Mouse (Mus musculus): ENCODE results near the gene Tacc2. TPM values are rescaled to one million over a fixed set of nuclear protein-coding genes. Genes with fewer than 3 reads are reported as not detected.

The Tacc2 gene
- polyA plus RNA-seq, 1 experiment from 2014 or later, result 15.6 TPM

- H3K4me1 ChIP-seq (replicated peaks; ENCODE audit: control insufficient read depth, insufficient read depth), result no peaks in the 10 kb centered on the region
- no peak for DNase-seq (ENCODE audit: low spot score)
- no peaks in the 10 kb centered on the region for H3K9me3 ChIP-seq (ENCODE audit: control insufficient read depth, low read length)
- H3K36me3 ChIP-seq (ENCODE audit: control insufficient read depth, insufficient read depth, low read length), result no peaks in the 10 kb centered on the region
- TF ChIP-seq EP300 (optimal IDR thresholded peaks at IDR 0.05), result no peak
- TF ChIP-seq CTCF (IDR thresholded peaks at IDR 0.05; ENCODE audit: low read depth), result no peak
- no peak overlapping the region for H3K4me3 ChIP-seq (ENCODE audit: low read depth, low read length)
- no peaks in the 10 kb centered on the region for H3K27me3 ChIP-seq (ENCODE audit: control insufficient read depth, insufficient read depth, low read length)
- ATAC-seq (ENCODE audit: low FRiP score, low TSS enrichment), result no peak
- WGBS, result 56% methylated on average over 5 of the region's 5 CpGs
- H3K4me2 ChIP-seq (replicated peaks; ENCODE audit: low read depth), result no peak overlapping the region
- no peak overlapping the region for H3K27ac ChIP-seq (replicated peaks)
- H3K9ac ChIP-seq (ENCODE audit: low read length), result no peak overlapping the region
These were observed 205.3 kb downstream of the Tacc2 start for GRCm38 (mm10) chr7:130782501-130783050.

DNA sequence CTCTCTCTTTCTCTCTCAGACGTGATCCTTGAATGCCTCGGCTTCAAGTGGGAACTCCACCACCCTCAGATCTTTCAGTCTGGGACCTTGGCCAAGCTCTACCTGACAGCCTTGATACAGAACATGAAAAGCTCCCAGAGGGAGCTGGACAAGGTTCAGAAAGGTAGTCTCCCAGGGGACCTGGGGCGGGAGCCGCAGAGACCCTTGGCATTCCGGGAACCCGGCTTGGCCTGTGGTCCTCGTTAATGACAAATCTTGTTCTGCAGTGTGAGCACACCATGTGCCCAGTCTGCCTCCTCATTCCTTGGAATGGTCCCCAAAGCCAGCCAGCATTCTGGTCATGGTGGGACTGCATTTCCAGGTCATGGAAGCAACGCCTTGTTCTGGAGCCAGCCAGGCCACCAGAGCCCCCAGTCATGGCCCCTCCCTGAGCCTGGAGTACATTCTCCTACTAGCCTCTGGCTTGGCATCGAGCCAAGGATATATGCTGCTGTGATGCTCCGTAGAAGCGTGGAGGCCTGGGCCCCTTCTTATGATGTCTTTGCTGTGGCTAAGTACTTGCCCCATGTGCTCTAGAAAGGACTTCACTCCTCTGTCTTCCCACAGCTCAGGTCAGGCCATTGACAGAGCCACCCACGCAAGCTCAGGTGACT lies 208.8 kb downstream of the Tacc2 start:
- H3K27ac ChIP-seq (replicated peaks), result no peak overlapping the region
- H3K36me3 ChIP-seq (ENCODE audit: control insufficient read depth, insufficient read depth, low read length), result no peaks in the 10 kb centered on the region
- no peak overlapping the region for H3K4me2 ChIP-seq (replicated peaks; ENCODE audit: low read depth)
- 58% methylated on average over 12 of the region's 12 CpGs for WGBS
- no peak for DNase-seq (ENCODE audit: low spot score)
- ATAC-seq (ENCODE audit: low FRiP score, low TSS enrichment), result no peak
- no peak overlapping the region for H3K4me3 ChIP-seq (ENCODE audit: low read depth, low read length)
- H3K9me3 ChIP-seq (ENCODE audit: control insufficient read depth, low read length), result no peaks in the 10 kb centered on the region
- H3K27me3 ChIP-seq (ENCODE audit: control insufficient read depth, insufficient read depth, low read length), result no peaks in the 10 kb centered on the region
- no peak for TF ChIP-seq CTCF (IDR thresholded peaks at IDR 0.05; ENCODE audit: low read depth)
- no peak for TF ChIP-seq EP300 (optimal IDR thresholded peaks at IDR 0.05)
- H3K4me1 ChIP-seq (replicated peaks; ENCODE audit: control insufficient read depth, insufficient read depth), result no peaks in the 10 kb centered on the region
- H3K9ac ChIP-seq (ENCODE audit: low read length), result no peak overlapping the region

DNA sequence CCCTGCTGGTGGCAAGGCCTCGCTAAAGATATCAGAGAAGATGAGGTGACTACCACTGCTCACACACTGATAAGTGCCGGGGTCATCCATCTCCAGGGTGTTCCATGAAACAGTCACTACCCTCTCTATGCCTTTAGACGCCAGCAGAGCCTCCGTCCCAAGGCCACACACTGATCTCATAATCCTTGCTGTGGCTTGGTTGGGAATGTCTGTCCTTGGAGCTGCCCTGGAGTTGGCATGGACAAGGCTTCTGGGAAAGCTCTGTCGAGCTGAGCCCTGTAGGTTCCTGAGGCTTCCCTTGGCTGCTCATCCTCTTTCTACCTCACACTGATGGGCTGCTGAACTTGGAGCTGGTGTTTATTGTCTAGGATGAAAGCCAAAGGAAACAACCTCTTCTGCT lies 209.5 kb downstream of the Tacc2 start:
- no peak overlapping the region for H3K27ac ChIP-seq (replicated peaks)
- no peak overlapping the region for H3K9ac ChIP-seq (ENCODE audit: low read length)
- TF ChIP-seq CTCF (IDR thresholded peaks at IDR 0.05; ENCODE audit: low read depth) (no peak), EP300 (optimal IDR thresholded peaks at IDR 0.05) (no peak)
- WGBS, result 66% methylated on average over 5 of the region's 5 CpGs
- no peaks in the 10 kb centered on the region for H3K9me3 ChIP-seq (ENCODE audit: control insufficient read depth, low read length)
- no peaks in the 10 kb centered on the region for H3K36me3 ChIP-seq (ENCODE audit: control insufficient read depth, insufficient read depth, low read length)
- DNase-seq (ENCODE audit: low spot score) (no peak), ATAC-seq (ENCODE audit: low FRiP score, low TSS enrichment) (no peak)
- H3K27me3 ChIP-seq (ENCODE audit: control insufficient read depth, insufficient read depth, low read length), result no peaks in the 10 kb centered on the region
- H3K4me1 ChIP-seq (replicated peaks; ENCODE audit: control insufficient read depth, insufficient read depth), result no peaks in the 10 kb centered on the region
- H3K4me3 ChIP-seq (ENCODE audit: low read depth, low read length), result no peak overlapping the region
- no peak overlapping the region for H3K4me2 ChIP-seq (replicated peaks; ENCODE audit: low read depth)

GRCm38 (mm10) chr7:130787537-130787936 lies 210.3 kb downstream of the Tacc2 start:
- H3K4me2 ChIP-seq (replicated peaks; ENCODE audit: low read depth), result no peak overlapping the region
- WGBS, result 75% methylated on average over 4 of the region's 4 CpGs
- TF ChIP-seq CTCF (IDR thresholded peaks at IDR 0.05; ENCODE audit: low read depth) (no peak), EP300 (optimal IDR thresholded peaks at IDR 0.05) (no peak)
- H3K36me3 ChIP-seq (ENCODE audit: control insufficient read depth, insufficient read depth, low read length), result no peaks in the 10 kb centered on the region
- no peak overlapping the region for H3K9ac ChIP-seq (ENCODE audit: low read length)
- no peaks in the 10 kb centered on the region for H3K27me3 ChIP-seq (ENCODE audit: control insufficient read depth, insufficient read depth, low read length)
- ATAC-seq (ENCODE audit: low FRiP score, low TSS enrichment), result no peak
- H3K4me1 ChIP-seq (replicated peaks; ENCODE audit: control insufficient read depth, insufficient read depth), result no peaks in the 10 kb centered on the region
- no peak overlapping the region for H3K4me3 ChIP-seq (ENCODE audit: low read depth, low read length)
- no peak for DNase-seq (ENCODE audit: low spot score)
- H3K9me3 ChIP-seq (ENCODE audit: control insufficient read depth, low read length), result no peaks in the 10 kb centered on the region
- no peak overlapping the region for H3K27ac ChIP-seq (replicated peaks)

DNA sequence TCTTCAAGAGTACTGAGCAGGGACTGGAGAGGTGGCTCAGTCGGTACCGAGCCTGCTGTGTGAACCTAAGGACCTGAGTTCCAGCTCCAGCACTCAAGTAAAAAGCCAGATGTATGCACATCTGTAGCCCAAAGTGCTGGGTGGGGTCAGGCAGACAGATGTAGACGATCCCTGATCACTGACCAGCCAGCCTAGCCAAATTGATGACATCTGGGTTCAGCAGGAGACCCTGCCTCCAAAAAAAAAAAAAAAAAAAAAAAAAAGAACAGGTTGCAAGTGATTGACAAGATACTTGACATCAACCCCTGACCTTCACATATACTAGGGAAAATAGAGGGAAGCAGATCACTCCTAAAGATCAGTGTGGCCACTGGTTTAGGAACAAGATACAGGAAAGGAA lies 211.7 kb downstream of the Tacc2 start:
- no peak for DNase-seq (ENCODE audit: low spot score)
- Histone ChIP-seq H3K9me3 (ENCODE audit: control insufficient read depth, low read length) (no peaks in the 10 kb centered on the region), H3K4me1 (replicated peaks; ENCODE audit: control insufficient read depth, insufficient read depth) (no peaks in the 10 kb centered on the region), H3K27ac (replicated peaks) (no peak overlapping the region), H3K4me2 (replicated peaks; ENCODE audit: low read depth) (no peak overlapping the region), H3K9ac (ENCODE audit: low read length) (no peak overlapping the region), H3K36me3 (ENCODE audit: control insufficient read depth, insufficient read depth, low read length) (no peaks in the 10 kb centered on the region), H3K27me3 (ENCODE audit: control insufficient read depth, insufficient read depth, low read length) (no peaks in the 10 kb centered on the region), H3K4me3 (ENCODE audit: low read depth, low read length) (no peak overlapping the region)
- WGBS, result 84% methylated on average over 3 of the region's 3 CpGs
- no peak for ATAC-seq (ENCODE audit: low FRiP score, low TSS enrichment)
- no peak for TF ChIP-seq EP300 (optimal IDR thresholded peaks at IDR 0.05)
- TF ChIP-seq CTCF (IDR thresholded peaks at IDR 0.05; ENCODE audit: low read depth), result no peak

- 73% methylated on average over 7 of the region's 7 CpGs for WGBS
These were observed 212.2 kb downstream of the Tacc2 start for GRCm38 (mm10) chr7:130789456-130789855.

More at GRCm38 (mm10) chr7:130789456-130789855, 212.2 kb downstream of the Tacc2 start:
- ATAC-seq (ENCODE audit: low FRiP score, low TSS enrichment), result no peak
- Histone ChIP-seq H3K9ac (ENCODE audit: low read length) (no peak overlapping the region), H3K4me1 (replicated peaks; ENCODE audit: control insufficient read depth, insufficient read depth) (no peaks in the 10 kb centered on the region), H3K4me3 (ENCODE audit: low read depth, low read length) (no peak overlapping the region), H3K36me3 (ENCODE audit: control insufficient read depth, insufficient read depth, low read length) (no peaks in the 10 kb centered on the region), H3K27me3 (ENCODE audit: control insufficient read depth, insufficient read depth, low read length) (no peaks in the 10 kb centered on the region), H3K4me2 (replicated peaks; ENCODE audit: low read depth) (no peak overlapping the region), H3K9me3 (ENCODE audit: control insufficient read depth, low read length) (no peaks in the 10 kb centered on the region), H3K27ac (replicated peaks) (no peak overlapping the region)
- TF ChIP-seq EP300 (optimal IDR thresholded peaks at IDR 0.05), result no peak
- no peak for TF ChIP-seq CTCF (IDR thresholded peaks at IDR 0.05; ENCODE audit: low read depth)
- DNase-seq (ENCODE audit: low spot score), result no peak

Measured in stomach, postnatal 0 days (tissue).